15 mouse cellular contexts compared by ENCODE assay signal in the genomic region with DNA sequence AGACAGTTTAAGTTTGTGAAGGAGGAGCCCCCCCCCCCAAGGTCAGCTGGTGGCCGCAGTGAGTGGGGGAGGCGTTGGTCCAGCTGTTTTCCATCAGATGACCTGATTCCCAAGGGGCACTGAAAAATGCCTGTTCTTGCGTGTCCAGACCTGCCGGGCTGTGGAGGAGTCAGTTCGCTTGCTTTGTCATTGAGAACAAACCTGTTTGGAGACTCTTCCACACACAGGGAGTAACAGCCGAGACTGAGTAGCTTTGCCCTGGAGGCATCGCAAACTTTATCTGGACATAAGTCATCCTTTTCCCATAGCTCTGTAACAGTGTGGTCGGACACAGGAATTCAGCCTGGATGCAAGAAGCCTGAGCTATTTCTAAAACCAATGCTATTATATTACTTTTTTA. TPM values are rescaled to one million over a fixed set of nuclear protein-coding genes. Genes with fewer than 3 reads are reported as not detected.
DNase-seq lines count a peak whose midpoint lies in the region; ATAC-seq and TF ChIP-seq lines count a peak whose summit lies in the region.
"Had no signal": no experiment of that assay in that cellular context is flagged by ENCODE, and none has a peak within 500 bp of the region (broad histone marks: within the 10 kb centered on the region; RNA-seq: fewer than 3 reads in every experiment).

No protein-coding gene starts in this region.

- H3K4me2 ChIP-seq in kidney, embryonic 15.5 days, result peak overlapping the region; percentile 44
- peak overlapping the region; percentile 30; the same call in 1 of the 2 replicates for H3K4me2 ChIP-seq in limb, embryonic 14.5 days (replicated peaks; ENCODE audit: low read depth, low read length, severe bottlenecking)
- H3K4me2 ChIP-seq: hindbrain, embryonic 15.5 days; midbrain, embryonic 12.5 days; neural tube, embryonic 13.5 days had no signal

- no peaks in the 10 kb centered on the region for H3K36me3 ChIP-seq in kidney, embryonic 15.5 days
- H3K36me3 ChIP-seq in E14TG2a.4 (ENCODE audit: insufficient read depth, low read length), result no peaks in the 10 kb centered on the region
- H3K36me3 ChIP-seq in embryonic facial prominence, embryonic 10.5 days (replicated peaks), result no peaks in the 10 kb centered on the region
- no peaks in the 10 kb centered on the region for H3K36me3 ChIP-seq in limb, embryonic 14.5 days (ENCODE audit: control insufficient read depth, insufficient read depth, low read length)
- H3K36me3 ChIP-seq: hindbrain, embryonic 15.5 days; midbrain, embryonic 12.5 days; neural tube, embryonic 13.5 days had no signal

- H3K4me3 ChIP-seq in kidney, embryonic 15.5 days (replicated peaks), result no peak overlapping the region
- H3K4me3 ChIP-seq in E14TG2a.4 (replicated peaks; ENCODE audit: low read length), result peak overlapping the region; percentile 56
- peak overlapping the region; percentile 12; the same call in 1 of the 2 replicates for H3K4me3 ChIP-seq in embryonic facial prominence, embryonic 10.5 days
- H3K4me3 ChIP-seq in limb, embryonic 14.5 days (replicated peaks; ENCODE audit: low read length), result no peak overlapping the region
- H3K4me3 ChIP-seq: heart, adult 2 months; hindbrain, embryonic 15.5 days; layer of hippocampus, adult 2 months; midbrain, embryonic 12.5 days; neural tube, embryonic 13.5 days had no signal

- H3K27me3 ChIP-seq in kidney, embryonic 15.5 days, result peaks cover 12% of the 10 kb centered on the region; the same call in 1 of the 2 replicates
- H3K27me3 ChIP-seq in E14TG2a.4 (ENCODE audit: insufficient read depth, low read length), result peaks cover 9% of the 10 kb centered on the region; the same call in 1 of the 2 replicates
- H3K27me3 ChIP-seq in embryonic facial prominence, embryonic 10.5 days (replicated peaks; ENCODE audit: low read depth, poor library complexity, severe bottlenecking), result peaks cover 39% of the 10 kb centered on the region
- no peaks in the 10 kb centered on the region for H3K27me3 ChIP-seq in limb, embryonic 14.5 days (ENCODE audit: control insufficient read depth, insufficient read depth, low read length)

- no peak overlapping the region for H3K9ac ChIP-seq in kidney, embryonic 15.5 days
- no peak overlapping the region for H3K9ac ChIP-seq in limb, embryonic 14.5 days (ENCODE audit: low read depth, low read length, severe bottlenecking)
- H3K9ac ChIP-seq: hindbrain, embryonic 15.5 days; midbrain, embryonic 12.5 days; neural tube, embryonic 13.5 days had no signal

- TF ChIP-seq CTCF in E14TG2a.4 (conservative IDR thresholded peaks at IDR 0.05; ENCODE audit: low read length), result no peak

- DNase-seq in kidney, postnatal 14 days, result no peak
- DNase-seq in embryonic facial prominence, embryonic 10.5 days (ENCODE audit: low spot score), result peak; percentile 68
- peak; percentile 46 for DNase-seq in limb, embryonic 14.5 days (ENCODE audit: low spot score)
- no peak for DNase-seq in adrenal gland, postnatal 10 days
- DNase-seq in left cerebral cortex, postnatal 14 days (ENCODE audit: low spot score in 2 of 2), result no peak
- no peak for DNase-seq in right cerebral cortex, postnatal 4 days
- DNase-seq: cerebellum, postnatal 14 days; heart, adult 2 months; lung, adult 18-20 months had no signal

- intact Hi-C loops in left cerebral cortex, postnatal 14 days (cut with DNase I), result no loop called here

- H3K27ac ChIP-seq in kidney, embryonic 15.5 days, result peak overlapping the region; percentile 80
- peak overlapping the region; percentile 44; the same call in 1 of the 2 replicates for H3K27ac ChIP-seq in embryonic facial prominence, embryonic 10.5 days (replicated peaks)
- H3K27ac ChIP-seq in limb, embryonic 14.5 days (replicated peaks; ENCODE audit: low read depth, low read length), result peak overlapping the region; percentile 56; the same call in 1 of the 2 replicates
- H3K27ac ChIP-seq: heart, adult 2 months; hindbrain, embryonic 15.5 days; layer of hippocampus, adult 2 months; midbrain, embryonic 12.5 days; neural tube, embryonic 13.5 days had no signal

- TF ChIP-seq POLR2A in limb, embryonic 14.5 days (IDR thresholded peaks at IDR 0.05; ENCODE audit: borderline replicate concordance, extremely low read depth, insufficient read depth, insufficient read length), result no peak

- no peaks in the 10 kb centered on the region for H3K9me3 ChIP-seq in kidney, embryonic 15.5 days (replicated peaks)
- no peaks in the 10 kb centered on the region for H3K9me3 ChIP-seq in E14TG2a.4 (ENCODE audit: low read length)
- no peaks in the 10 kb centered on the region for H3K9me3 ChIP-seq in embryonic facial prominence, embryonic 10.5 days
- no peaks in the 10 kb centered on the region for H3K9me3 ChIP-seq in limb, embryonic 14.5 days (ENCODE audit: control insufficient read depth, low read length)
- H3K9me3 ChIP-seq: hindbrain, embryonic 15.5 days; midbrain, embryonic 12.5 days; neural tube, embryonic 13.5 days had no signal

- H3K4me1 ChIP-seq in kidney, embryonic 15.5 days, result peaks cover 36% of the 10 kb centered on the region
- H3K4me1 ChIP-seq in E14TG2a.4 (replicated peaks; ENCODE audit: low read depth, low read length), result peaks cover 92% of the 10 kb centered on the region
- peaks cover 38% of the 10 kb centered on the region for H3K4me1 ChIP-seq in embryonic facial prominence, embryonic 10.5 days
- H3K4me1 ChIP-seq in limb, embryonic 14.5 days (ENCODE audit: control insufficient read depth, insufficient read depth, low read length), result peaks cover 13% of the 10 kb centered on the region

- peak; percentile 33; the same call in 1 of the 2 replicates for ATAC-seq in kidney, embryonic 15.5 days (replicated peaks; ENCODE audit: low FRiP score)
- peak; percentile 54; the same call in 1 of the 2 replicates for ATAC-seq in limb, embryonic 14.5 days (ENCODE audit: low FRiP score, low read depth)

- 11% methylated on average over 8 of the region's 8 CpGs for WGBS in kidney, embryonic 15.5 days
- WGBS in embryonic facial prominence, embryonic 10.5 days, result 33% methylated on average over 8 of the region's 8 CpGs
- WGBS in limb, embryonic 14.5 days, result 12% methylated on average over 8 of the region's 8 CpGs

RNA-seq across cellular contexts. Expression of a gene that starts 4.5 kb away (rescaled TPM):
- polyA plus RNA-seq in kidney, embryonic 15.5 days (2015; fragmentation: Nextera tagmentation; extraction: Ambion mirVana), result 0.86 and 1.1 TPM in 2 replicates
- polyA plus RNA-seq in embryonic facial prominence, embryonic 10.5 days (2016; fragmentation: Nextera tagmentation; extraction: Ambion mirVana), result 0.11 and 0.14 TPM in 2 replicates
- 1.9 and 3.7 TPM in 2 replicates for polyA plus RNA-seq in limb, embryonic 14.5 days (2012; rRNA removed)
- 2.7 and 4.2 TPM in 2 replicates for polyA plus RNA-seq in limb, embryonic 14.5 days (2014; fragmentation: Nextera tagmentation; extraction: Ambion mirVana)
- 1 to 10 TPM; 1.5 to 1.9 TPM for total RNA-seq in adrenal gland, postnatal 10 days (2021)
- total RNA-seq in left cerebral cortex, postnatal 14 days (2021), result 1 to 10 TPM; 4.6 to 7.6 TPM

RNA-seq across cellular contexts. Expression of a gene that starts 21.7 kb away (rescaled TPM):
- 61.9 and 73.0 TPM in 2 replicates for polyA plus RNA-seq in kidney, embryonic 15.5 days (2015; fragmentation: Nextera tagmentation; extraction: Ambion mirVana)
- polyA plus RNA-seq in embryonic facial prominence, embryonic 10.5 days (2016; fragmentation: Nextera tagmentation; extraction: Ambion mirVana), result 45.2 and 53.4 TPM in 2 replicates
- polyA plus RNA-seq in limb, embryonic 14.5 days (2012; rRNA removed), result 100 and 112 TPM in 2 replicates
- polyA plus RNA-seq in limb, embryonic 14.5 days (2014; fragmentation: Nextera tagmentation; extraction: Ambion mirVana), result 52.2 and 53.4 TPM in 2 replicates
- 10 to 100 TPM; 22.0 to 32.0 TPM for total RNA-seq in adrenal gland, postnatal 10 days (2021)
- 10 to 100 TPM; 17.6 to 22.7 TPM for total RNA-seq in left cerebral cortex, postnatal 14 days (2021)

RNA-seq across cellular contexts. Expression of a gene that starts 29.1 kb away (rescaled TPM):
- polyA plus RNA-seq in kidney, embryonic 15.5 days (2015; fragmentation: Nextera tagmentation; extraction: Ambion mirVana), result 0.83 and 2.2 TPM in 2 replicates
- 0.39 and 0.55 TPM in 2 replicates for polyA plus RNA-seq in embryonic facial prominence, embryonic 10.5 days (2016; fragmentation: Nextera tagmentation; extraction: Ambion mirVana)
- polyA plus RNA-seq in limb, embryonic 14.5 days (2012; rRNA removed), result 25.0 and 31.1 TPM in 2 replicates
- polyA plus RNA-seq in limb, embryonic 14.5 days (2014; fragmentation: Nextera tagmentation; extraction: Ambion mirVana), result 3.9 TPM in 2 replicates
- 1 to 10 TPM; 1.8 to 2.0 TPM for total RNA-seq in adrenal gland, postnatal 10 days (2021)
- 1 to 10 TPM; 1.5 to 2.5 TPM for total RNA-seq in left cerebral cortex, postnatal 14 days (2021)

RNA-seq across cellular contexts. Expression of a gene that starts 33.9 kb away (rescaled TPM):
- polyA plus RNA-seq in kidney, embryonic 15.5 days (2015; fragmentation: Nextera tagmentation; extraction: Ambion mirVana), result 10.0 and 10.5 TPM in 2 replicates
- polyA plus RNA-seq in embryonic facial prominence, embryonic 10.5 days (2016; fragmentation: Nextera tagmentation; extraction: Ambion mirVana), result 12.9 and 13.0 TPM in 2 replicates
- 8.3 and 9.8 TPM in 2 replicates for polyA plus RNA-seq in limb, embryonic 14.5 days (2012; rRNA removed)
- polyA plus RNA-seq in limb, embryonic 14.5 days (2014; fragmentation: Nextera tagmentation; extraction: Ambion mirVana), result 13.5 and 14.6 TPM in 2 replicates
- 1 to 10 TPM; 3.1 to 5.3 TPM for total RNA-seq in adrenal gland, postnatal 10 days (2021)
- 1 to 10 TPM; 5.7 to 6.6 TPM for total RNA-seq in left cerebral cortex, postnatal 14 days (2021)

RNA-seq across cellular contexts. Expression of a gene that starts 39.2 kb away (rescaled TPM):
- polyA plus RNA-seq in kidney, embryonic 15.5 days (2015; fragmentation: Nextera tagmentation; extraction: Ambion mirVana), result 0.09 and 0.17 TPM in 2 replicates
- 0.09 TPM in 2 replicates for polyA plus RNA-seq in embryonic facial prominence, embryonic 10.5 days (2016; fragmentation: Nextera tagmentation; extraction: Ambion mirVana)
- 0.93 and 1.2 TPM in 2 replicates for polyA plus RNA-seq in limb, embryonic 14.5 days (2012; rRNA removed)
- 0.28 and 0.29 TPM in 2 replicates for polyA plus RNA-seq in limb, embryonic 14.5 days (2014; fragmentation: Nextera tagmentation; extraction: Ambion mirVana)
- total RNA-seq in adrenal gland, postnatal 10 days (2021), result under 1 TPM; 0.24 to 0.33 TPM
- total RNA-seq in left cerebral cortex, postnatal 14 days (2021), result under 1 TPM; 0.40 to 0.44 TPM
- polyA plus RNA-seq: midbrain, embryonic 12.5 days had no signal

Comparison
In these comparisons a context has a peak if more than half of its experiments do, and no peak if none do; other contexts are left out.
1. H3K4me3 ChIP-seq: peak in E14TG2a.4 (single experiment) and embryonic facial prominence, embryonic 10.5 days (single experiment); none in kidney, embryonic 15.5 days (single experiment) and limb, embryonic 14.5 days (single experiment).
2. DNase-seq: peak in embryonic facial prominence, embryonic 10.5 days (single experiment) and limb, embryonic 14.5 days (single experiment); none in kidney, postnatal 14 days (single experiment), adrenal gland, postnatal 10 days (single experiment), left cerebral cortex, postnatal 14 days (0 of 2) and right cerebral cortex, postnatal 4 days (single experiment).
3. Peak in every context shown above with its lines, with median percentiles within 50 percentile points of each other: H3K27ac ChIP-seq.